Mouse (Mus musculus) cerebellum, adult 11 months (tissue): ENCODE measurements around the gene Olfr871.
"Not testable (repeated sequence)": the region's sequence is repeated elsewhere in the genome, so short reads cannot be mapped to it uniquely, and the experiment has no call there.

Source experiments
- DNase-seq: peaks from one replicate; pipeline ENCODE4 v3.0.0; 2022

Olfr871 gene

GRCm38 (mm10) chr9:20211907-20212306 lies at the start of gene Olfr871:
Gene Olfr871, plus strand, starts transcription at chr9:20212207.
- no peak for DNase-seq

GRCm38 (mm10) chr9:20173957-20174356 lies 38.0 kb upstream of the Olfr871 start, which contains the start of gene Olfr870:
Gene Olfr870, minus strand, starts transcription at chr9:20174057.
- no peak for DNase-seq

GRCm38 (mm10) chr9:20179463-20179862 lies 32.5 kb upstream of the Olfr871 start:
- no peak for DNase-seq

GRCm38 (mm10) chr9:20202131-20202530 lies 9.9 kb upstream of the Olfr871 start:
- DNase-seq = no peak

- DNase-seq = not testable (repeated sequence)
Measured at GRCm38 (mm10) chr9:20203413-20203984, 8.5 kb upstream of the Olfr871 start.

- no peak for DNase-seq
Measured at GRCm38 (mm10) chr9:20210812-20211211, 1.2 kb upstream of the Olfr871 start.

- no peak for DNase-seq
Measured at GRCm38 (mm10) chr9:20211477-20211876, 530 bp upstream of the Olfr871 start.

- DNase-seq = no peak
Measured at GRCm38 (mm10) chr9:20236819-20237218, 24.8 kb downstream of the Olfr871 start, which contains the start of gene Olfr872. Gene Olfr872, plus strand, starts transcription at chr9:20237119.

- no peak for DNase-seq
Measured at GRCm38 (mm10) chr9:20237378-20237777, 25.4 kb downstream of the Olfr871 start.
